Mouse (Mus musculus) erythroblast, embryonic 14.5 days (primary cell): Measurements from ENCODE around the gene Arhgap28.

Source experiments
- GATA1 ChIP-seq: IDR thresholded peaks from 2 replicates; pipeline ENCODE4 v1.6.1; 2012; ENCODE audit warnings: low read length, inconsistent platforms, mixed read lengths
- TAL1 ChIP-seq: IDR thresholded peaks from 3 replicates; pipeline ENCODE4 v1.6.1; 2012; ENCODE audit warnings: low read length, inconsistent platforms, mixed read lengths

DNA sequence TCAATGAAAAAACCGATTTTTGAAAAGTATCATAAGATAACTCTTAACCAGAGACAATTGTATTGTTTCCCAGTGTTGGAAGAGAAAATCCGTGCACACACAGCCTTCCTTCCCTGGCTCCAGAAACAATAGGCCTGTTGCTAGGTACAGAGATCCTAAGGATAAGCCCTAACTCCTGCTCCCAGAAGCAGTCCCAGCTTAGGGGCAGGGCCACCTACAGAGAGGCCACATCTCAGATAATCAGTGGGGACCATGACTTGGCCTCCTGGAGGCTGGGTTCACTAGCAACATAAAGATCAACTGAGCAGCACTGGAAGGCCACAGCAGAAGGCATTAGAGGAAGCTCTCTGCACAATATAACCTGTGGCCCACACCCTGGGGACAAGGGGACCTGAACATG lies 27.5 kb downstream of the Arhgap28 start:
- no peak for TF ChIP-seq GATA1
- TF ChIP-seq TAL1, result no peak
